Mouse (Mus musculus) urinary bladder, postnatal 4 days (tissue): ENCODE measurements around the gene U2af1.
"Not testable (repeated sequence)": the region's sequence is repeated elsewhere in the genome, so short reads cannot be mapped to it uniquely, and the experiment has no call there.

ENCODE experiments used
- DNase-seq, 2 experiments: peaks; one replicate each; pipeline ENCODE4 v3.0.0; 2021 to 2022; ENCODE audit warnings: low spot score in 2 of 2

The U2af1 gene

DNA sequence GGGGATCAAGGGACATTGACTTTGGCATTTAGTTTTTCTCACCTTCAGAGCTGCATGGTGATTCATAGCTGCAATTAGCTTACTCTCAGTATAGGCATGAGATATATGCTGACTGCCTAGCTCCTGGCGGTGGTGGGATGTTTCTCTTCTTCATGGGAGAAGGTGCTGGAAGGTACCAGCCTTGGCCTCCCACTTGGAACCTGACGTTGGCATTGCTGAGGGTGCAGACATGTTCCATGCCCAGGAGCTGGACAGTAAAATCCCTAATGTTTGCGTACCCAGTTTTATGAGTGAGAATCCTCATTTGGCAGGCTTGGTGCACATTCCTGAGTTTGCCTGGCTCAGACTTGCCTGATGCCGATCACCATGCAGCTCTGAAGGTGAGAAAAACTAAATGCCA, 35.6 kb downstream of the U2af1 start:
- no peak for DNase-seq

DNA sequence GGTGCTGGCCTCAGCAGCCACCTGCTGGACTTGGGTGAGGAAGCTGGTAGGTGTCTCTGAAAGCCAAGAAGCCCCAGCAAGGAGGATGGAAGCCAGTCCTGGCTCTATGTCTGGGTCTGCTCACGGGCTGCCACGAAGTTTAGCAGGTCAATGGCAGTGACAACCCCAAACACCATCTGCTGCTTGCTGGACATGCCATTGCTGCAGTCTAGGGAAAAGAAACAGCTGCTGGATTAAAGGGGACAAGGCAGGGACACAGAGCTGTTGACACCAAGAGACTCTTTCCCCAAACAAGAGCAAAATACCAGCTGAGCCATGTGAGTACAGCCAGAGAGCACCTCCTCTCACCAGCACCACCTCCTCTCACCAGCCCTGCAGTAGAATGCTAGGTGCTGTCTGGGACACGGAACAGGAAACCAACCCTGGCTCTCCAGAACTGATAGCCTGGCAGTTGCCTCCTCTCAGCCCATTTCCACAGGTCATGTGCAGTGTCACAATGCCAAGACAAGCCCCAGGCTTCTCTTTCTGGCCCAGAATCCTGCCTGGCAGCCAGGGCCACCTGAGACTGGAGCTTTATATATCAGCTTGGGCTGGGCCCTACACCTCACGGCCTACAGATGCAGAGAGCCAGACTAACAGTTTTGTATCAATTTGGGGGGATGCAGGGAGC, 45.5 kb downstream of the U2af1 start:
- no peak for DNase-seq

DNA sequence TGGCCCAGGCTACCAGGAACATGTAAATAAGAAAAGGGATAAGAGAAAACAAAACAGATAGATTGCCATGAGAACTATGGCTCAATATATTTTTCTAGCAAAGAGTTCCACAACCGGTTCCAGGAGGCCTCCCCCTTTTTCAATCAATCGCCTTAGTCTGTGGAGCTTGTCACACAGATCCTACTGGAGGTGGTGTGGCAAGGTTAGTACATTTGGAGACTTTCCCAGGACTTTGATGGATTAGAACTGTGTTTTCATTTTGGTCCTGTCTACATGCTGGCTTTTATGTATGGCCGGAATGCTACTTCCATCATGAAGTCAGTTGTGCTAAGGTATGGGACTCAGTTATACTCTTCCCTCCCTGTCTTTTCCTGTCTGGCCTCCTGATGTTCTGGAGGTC, 48.8 kb downstream of the U2af1 start:
- no peak for DNase-seq

DNA sequence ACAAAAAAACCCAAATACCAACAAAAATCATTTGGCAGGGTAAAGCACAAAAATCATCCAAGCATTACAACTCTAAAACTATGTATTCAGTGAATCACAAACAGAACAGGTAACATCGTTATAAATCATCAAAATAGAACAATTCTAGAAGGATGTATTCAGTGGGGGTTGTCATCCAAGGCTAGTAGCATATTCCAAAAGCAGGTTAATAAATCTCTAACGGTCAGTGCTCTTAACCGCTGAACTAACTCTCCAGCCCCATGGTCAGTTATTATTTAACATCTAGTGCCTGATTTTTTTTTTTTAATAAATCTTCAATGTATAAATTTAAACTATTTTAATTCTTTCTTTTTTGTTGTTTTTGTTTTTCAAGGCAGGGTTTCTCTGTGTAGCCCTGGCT, 49.5 kb downstream of the U2af1 start:
- DNase-seq = not testable (repeated sequence)

DNA sequence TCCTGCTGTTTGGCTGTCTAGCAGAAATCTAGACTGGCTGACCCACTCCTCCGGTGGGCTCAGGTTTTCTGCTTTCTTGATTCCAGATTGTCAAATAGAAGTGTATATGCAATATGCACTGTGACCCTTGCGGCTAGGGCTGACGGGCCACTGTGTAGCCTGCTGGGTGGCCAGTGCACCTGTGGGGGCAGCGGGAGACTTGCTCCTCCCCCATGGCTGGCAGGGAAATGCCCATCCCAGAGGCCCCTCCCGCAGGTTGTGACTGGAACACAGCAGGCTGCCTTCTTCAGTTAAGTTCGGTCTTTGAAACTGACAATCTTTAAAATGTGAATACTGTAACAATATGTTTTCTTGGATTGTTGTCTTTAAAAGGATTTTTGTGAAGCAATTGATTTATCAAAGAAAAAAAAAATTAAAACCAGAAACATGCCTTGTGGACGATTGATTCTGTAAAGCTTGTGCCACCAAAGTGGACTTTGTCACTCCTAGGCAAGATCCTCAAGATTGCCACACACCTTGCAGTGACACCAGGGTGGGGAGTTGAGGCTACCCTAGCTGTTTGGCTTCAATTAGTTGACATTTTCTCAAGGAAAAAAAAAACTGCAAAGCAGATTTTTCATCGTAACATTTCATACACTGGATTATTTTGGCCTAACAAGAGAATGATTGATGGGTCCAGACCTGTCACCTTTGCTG, 51.3 kb downstream of the U2af1 start:
- no peak for DNase-seq

DNA sequence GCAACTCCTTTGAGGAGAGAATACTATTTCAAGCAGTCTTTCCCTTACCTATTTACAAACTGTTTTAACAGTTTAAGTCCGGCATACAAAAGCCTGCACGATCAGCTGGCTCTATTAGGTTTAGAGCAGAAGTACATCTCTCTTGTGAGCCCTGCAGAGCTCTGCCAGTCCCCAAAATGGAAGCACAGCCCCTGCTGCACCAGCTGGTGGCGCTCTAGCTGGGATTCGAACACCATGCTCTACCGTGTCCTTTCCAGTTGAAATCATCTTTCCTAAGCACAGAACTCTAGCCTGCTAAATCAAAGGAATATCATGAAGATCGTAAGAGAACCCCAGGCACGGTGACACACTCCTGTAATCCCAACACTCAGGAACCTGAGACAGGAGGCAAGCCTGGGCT, 52.3 kb downstream of the U2af1 start:
- DNase-seq = no peak

DNA sequence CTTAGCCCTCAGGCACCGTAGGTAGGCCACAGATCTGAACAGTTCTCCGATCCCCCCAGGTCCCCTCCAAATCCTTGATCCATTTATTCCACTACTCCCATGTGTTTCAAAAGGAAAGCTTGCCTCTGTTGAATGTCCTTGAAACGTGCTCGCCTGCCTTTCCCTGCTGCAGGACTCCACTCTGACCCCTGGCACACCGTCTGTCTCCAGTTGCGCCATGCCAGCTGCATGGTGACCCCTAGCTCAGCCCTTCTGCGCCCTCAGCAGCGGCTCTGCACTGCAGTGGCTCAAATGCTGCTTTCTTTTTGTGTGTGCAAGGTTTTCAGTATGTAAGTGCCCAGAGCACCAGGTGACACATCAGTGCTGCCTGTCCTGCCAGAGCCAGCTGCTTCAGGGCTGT, 60.1 kb downstream of the U2af1 start:
- DNase-seq = no peak

DNA sequence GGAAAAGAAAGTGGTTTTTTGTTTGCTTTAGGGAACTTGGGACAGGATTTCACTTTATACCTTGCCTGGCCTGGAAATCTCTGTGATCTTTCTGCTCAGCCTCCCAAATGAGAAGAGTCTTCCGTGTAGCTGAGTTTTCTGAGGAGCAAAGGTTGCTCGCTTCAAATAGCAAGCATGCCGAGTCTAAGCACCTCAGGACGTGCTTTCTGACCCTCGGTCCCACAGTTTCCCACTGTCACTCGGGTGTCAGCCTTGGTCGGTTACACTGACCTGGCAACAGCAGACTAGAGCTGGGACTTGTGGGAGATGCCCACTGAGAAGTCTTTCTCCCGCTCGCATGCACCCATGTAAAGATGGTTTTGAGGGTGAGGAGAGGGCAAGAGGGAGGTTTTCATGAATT, 60.7 kb downstream of the U2af1 start:
- no peak for DNase-seq
